ENCODE assay signal across 20 mouse cellular contexts in the genomic region with DNA sequence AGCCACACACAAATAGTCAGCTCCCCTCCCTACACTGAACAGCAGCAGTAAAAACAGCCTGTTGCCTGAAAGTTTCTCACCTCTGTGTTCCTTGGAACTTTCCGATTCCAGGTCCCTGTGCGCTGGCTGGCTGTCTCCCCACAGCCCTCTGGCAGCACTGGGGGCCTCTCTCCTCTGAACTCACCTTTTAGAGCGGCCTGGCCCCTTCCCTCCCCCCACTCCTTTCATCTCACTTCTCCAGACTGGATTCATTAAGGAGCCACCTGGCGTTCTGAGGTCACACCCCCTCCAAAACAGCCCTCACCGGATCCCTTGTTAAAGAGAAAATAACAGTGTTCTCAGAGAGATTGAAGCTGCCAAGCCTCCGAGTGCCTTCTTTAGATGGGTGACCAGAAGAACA. TPM values are rescaled to one million over a fixed set of nuclear protein-coding genes. Genes with fewer than 3 reads are reported as not detected.
DNase-seq lines count a peak whose midpoint lies in the region; ATAC-seq lines count a peak whose summit lies in the region.
"Had no signal": no experiment of that assay in that cellular context is flagged by ENCODE, and none has a peak within 500 bp of the region (broad histone marks: within the 10 kb centered on the region; RNA-seq: fewer than 3 reads in every experiment).

Gene Svopl, minus strand, starts transcription at position 159 of the 400 bp plus-strand sequence.

- no peak within 1 kb of the TSS for H3K4me2 ChIP-seq in hindbrain, embryonic 16.5 days (ENCODE audit: low read length)
- H3K4me2 ChIP-seq in embryonic facial prominence, embryonic 11.5 days (ENCODE audit: low read depth, low read length): no peak within 1 kb of the TSS; the same call in 1 of the 2 replicates
- H3K4me2 ChIP-seq in limb, embryonic 11.5 days (ENCODE audit: low read depth, severe bottlenecking): peak within 1 kb of the TSS; percentile 28
- H3K4me2 ChIP-seq: heart, embryonic 13.5 days; liver, embryonic 11.5 days; midbrain, embryonic 13.5 days had no signal

- WGBS in hindbrain, embryonic 10.5 days: 37% methylated on average over 6 of the region's 6 CpGs
- 39% methylated on average over 6 of the region's 6 CpGs for WGBS in hindbrain, embryonic 16.5 days
- WGBS in embryonic facial prominence, embryonic 11.5 days: 4% methylated on average over 6 of the region's 6 CpGs
- 2% methylated on average over 6 of the region's 6 CpGs for WGBS in limb, embryonic 11.5 days

- H3K4me1 ChIP-seq in hindbrain, embryonic 10.5 days (replicated peaks): peaks cover 15% of the 10 kb centered on the region
- no peaks in the 10 kb centered on the region for H3K4me1 ChIP-seq in hindbrain, embryonic 16.5 days (ENCODE audit: control insufficient read depth, insufficient read depth, low read depth, low read length)
- no peaks in the 10 kb centered on the region for H3K4me1 ChIP-seq in embryonic facial prominence, embryonic 11.5 days (ENCODE audit: control insufficient read depth, insufficient read depth, low read length)
- peaks cover 33% of the 10 kb centered on the region for H3K4me1 ChIP-seq in limb, embryonic 11.5 days (ENCODE audit: control insufficient read depth, insufficient read depth, low read length)
- H3K4me1 ChIP-seq: midbrain, embryonic 13.5 days had no signal

- 0 out of 2 replicates have a peak within 1 kb of the TSS, but pooled peaks have one; percentile 23 for H3K27ac ChIP-seq in hindbrain, embryonic 10.5 days
- no peak within 1 kb of the TSS for H3K27ac ChIP-seq in hindbrain, embryonic 16.5 days (ENCODE audit: low read depth, low read length)
- no peak within 1 kb of the TSS for H3K27ac ChIP-seq in embryonic facial prominence, embryonic 11.5 days (replicated peaks; ENCODE audit: low read depth, low read length)
- peak within 1 kb of the TSS; percentile 75; the same call in 1 of the 2 replicates for H3K27ac ChIP-seq in limb, embryonic 11.5 days (replicated peaks; ENCODE audit: low read depth, low read length)
- H3K27ac ChIP-seq: macrophage; midbrain, embryonic 13.5 days had no signal

- no peaks in the 10 kb centered on the region for H3K27me3 ChIP-seq in hindbrain, embryonic 10.5 days (ENCODE audit: insufficient read depth, poor library complexity, severe bottlenecking)
- H3K27me3 ChIP-seq in hindbrain, embryonic 16.5 days (replicated peaks; ENCODE audit: control insufficient read depth, insufficient read depth, low read length): no peaks in the 10 kb centered on the region
- H3K27me3 ChIP-seq in embryonic facial prominence, embryonic 11.5 days (ENCODE audit: control insufficient read depth, insufficient read depth, low read length): no peaks in the 10 kb centered on the region
- no peaks in the 10 kb centered on the region for H3K27me3 ChIP-seq in limb, embryonic 11.5 days (ENCODE audit: control insufficient read depth, insufficient read depth, low read length)
- H3K27me3 ChIP-seq: heart, embryonic 13.5 days; midbrain, embryonic 13.5 days had no signal

- peak; percentile 14 for DNase-seq in hindbrain, embryonic 10.5 days (ENCODE audit: low spot score)
- peak; percentile 30 for DNase-seq in embryo, embryonic 10.5 days (ENCODE audit: low spot score)
- DNase-seq in embryonic facial prominence, embryonic 11.5 days (ENCODE audit: low spot score): peak; percentile 67
- DNase-seq in limb, embryonic 11.5 days (ENCODE audit: low spot score): peak; percentile 80
- no peak for DNase-seq in c-Kit-positive CD71-positive TER-119-positive erythroid progenitor cells, embryonic 14.5 days (ENCODE audit: low spot score)
- no peak for DNase-seq in spleen, postnatal 36 days (ENCODE audit: low spot score in 2 of 2)
- DNase-seq: adrenal gland, adult 8-10 months; B cell, adult 2 months; cerebellum, adult 8-10 months; heart, postnatal 4 days; lung, adult 2 months; thymus, postnatal 4 days had no signal

- no peaks in the 10 kb centered on the region for H3K36me3 ChIP-seq in hindbrain, embryonic 10.5 days
- no peaks in the 10 kb centered on the region for H3K36me3 ChIP-seq in hindbrain, embryonic 16.5 days (ENCODE audit: control insufficient read depth, insufficient read depth, low read length)
- no peaks in the 10 kb centered on the region for H3K36me3 ChIP-seq in embryonic facial prominence, embryonic 11.5 days (replicated peaks; ENCODE audit: control insufficient read depth, insufficient read depth, low read depth, low read length)
- H3K36me3 ChIP-seq in limb, embryonic 11.5 days (ENCODE audit: control insufficient read depth, insufficient read depth, low read length): no peaks in the 10 kb centered on the region
- H3K36me3 ChIP-seq: heart, embryonic 13.5 days; midbrain, embryonic 13.5 days had no signal

- H3K4me3 ChIP-seq in hindbrain, embryonic 10.5 days: no peak within 1 kb of the TSS
- H3K4me3 ChIP-seq in hindbrain, embryonic 16.5 days (ENCODE audit: low read length): no peak within 1 kb of the TSS
- H3K4me3 ChIP-seq in embryonic facial prominence, embryonic 11.5 days (ENCODE audit: low read depth, low read length): no peak within 1 kb of the TSS
- no peak within 1 kb of the TSS for H3K4me3 ChIP-seq in limb, embryonic 11.5 days (ENCODE audit: low read depth, low read length)
- H3K4me3 ChIP-seq: heart, embryonic 13.5 days; midbrain, embryonic 13.5 days; myocyte had no signal

- no peak within 1 kb of the TSS for H3K9ac ChIP-seq in hindbrain, embryonic 16.5 days (ENCODE audit: low read depth, low read length)
- H3K9ac ChIP-seq in embryonic facial prominence, embryonic 11.5 days (replicated peaks; ENCODE audit: low read length): no peak within 1 kb of the TSS
- no peak within 1 kb of the TSS for H3K9ac ChIP-seq in limb, embryonic 11.5 days (ENCODE audit: low read length)
- H3K9ac ChIP-seq: heart, embryonic 13.5 days; midbrain, embryonic 13.5 days had no signal

- no peak for ATAC-seq in hindbrain, embryonic 16.5 days
- no peak for ATAC-seq in embryonic facial prominence, embryonic 11.5 days (replicated peaks; ENCODE audit: insufficient number of reproducible peaks, low FRiP score, low TSS enrichment, low read depth)
- peak; percentile 65; the same call in 1 of the 2 replicates for ATAC-seq in limb, embryonic 11.5 days (ENCODE audit: insufficient number of reproducible peaks, low FRiP score, low TSS enrichment, low read depth)
- ATAC-seq: inflammation-experienced regulatory T-cells, adult 6 months; midbrain, embryonic 13.5 days had no signal

- no peaks in the 10 kb centered on the region for H3K9me3 ChIP-seq in hindbrain, embryonic 10.5 days
- H3K9me3 ChIP-seq in hindbrain, embryonic 16.5 days (ENCODE audit: control insufficient read depth, low read length): no peaks in the 10 kb centered on the region
- no peaks in the 10 kb centered on the region; the same call in 1 of the 2 replicates for H3K9me3 ChIP-seq in embryonic facial prominence, embryonic 11.5 days (replicated peaks; ENCODE audit: control insufficient read depth, low read length)
- no peaks in the 10 kb centered on the region for H3K9me3 ChIP-seq in limb, embryonic 11.5 days (ENCODE audit: control insufficient read depth, low read length)
- H3K9me3 ChIP-seq: midbrain, embryonic 13.5 days had no signal

RNA-seq across cellular contexts. Expression of gene Svopl, which starts in this region (rescaled TPM):
- 3.9 and 4.9 TPM in 2 replicates for polyA plus RNA-seq in hindbrain, embryonic 10.5 days (2016; fragmentation: Nextera tagmentation; extraction: Ambion mirVana)
- 1.4 and 1.5 TPM in 2 replicates for polyA plus RNA-seq in hindbrain, embryonic 16.5 days (2015; fragmentation: Nextera tagmentation; extraction: Ambion mirVana)
- 1.9 and 2.0 TPM in 2 replicates for polyA plus RNA-seq in embryonic facial prominence, embryonic 11.5 days (2014; fragmentation: Nextera tagmentation; extraction: Ambion mirVana)
- polyA plus RNA-seq in limb, embryonic 11.5 days (2014; fragmentation: Nextera tagmentation; extraction: Ambion mirVana): 4.2 and 5.4 TPM in 2 replicates
- polyA plus RNA-seq: cortical plate, adult 2 months; macrophage; myocyte had no signal

Comparison
In these comparisons a context has a peak if more than half of its experiments do, and no peak if none do; other contexts are left out.
1. H3K27ac ChIP-seq: peak in hindbrain, embryonic 10.5 days (single experiment) and limb, embryonic 11.5 days (single experiment); none in hindbrain, embryonic 16.5 days (single experiment) and embryonic facial prominence, embryonic 11.5 days (single experiment).
2. DNase-seq: peak in hindbrain, embryonic 10.5 days (single experiment), embryo, embryonic 10.5 days (single experiment), embryonic facial prominence, embryonic 11.5 days (single experiment) and limb, embryonic 11.5 days (single experiment); none in c-Kit-positive CD71-positive TER-119-positive erythroid progenitor cells, embryonic 14.5 days (single experiment) and spleen, postnatal 36 days (0 of 2).